Comparison of ENCODE assay signal across 8 mouse cellular contexts in genomic region chr17:86535827-86536656, GRCm38 (mm10). TPM values are rescaled to one million over a fixed set of nuclear protein-coding genes. Genes with fewer than 3 reads are reported as not detected.
A peak's percentile ranks its signal among the peaks of the same experiment; 100 is the strongest.
DNase-seq lines count a peak whose midpoint lies in the region; ATAC-seq lines count a peak whose summit lies in the region.

No protein-coding gene starts in this region.

- peak; percentile 77 for DNase-seq in Muller cell, postnatal 12 days (ENCODE audit: inconsistent ontology term)
- DNase-seq in cerebellum, adult 8-10 months, result peak; percentile 76
- DNase-seq in hindbrain, embryonic 11.5 days (ENCODE audit: low spot score), result peak; percentile 86
- peak; percentile 81 for DNase-seq in layer of hippocampus, adult 9-11 months
- DNase-seq in ovary, postnatal 14 days (ENCODE audit: low spot score), result peak; percentile 77
- DNase-seq in thymus, postnatal 36 days, result peak; percentile 42 to 44

- no peaks in the 10 kb centered on the region for H3K36me3 ChIP-seq in hindbrain, embryonic 11.5 days (ENCODE audit: control insufficient read depth, insufficient read depth, low read length)
- H3K36me3 ChIP-seq in lung, embryonic 16.5 days (ENCODE audit: control insufficient read depth, insufficient read depth, low read length), result no peaks in the 10 kb centered on the region

- no peak overlapping the region for H3K9ac ChIP-seq in hindbrain, embryonic 11.5 days (ENCODE audit: low read depth, low read length)
- peak overlapping the region; percentile 57 for H3K9ac ChIP-seq in lung, embryonic 16.5 days (ENCODE audit: low read length)

- 47% methylated on average over 22 of the region's 22 CpGs for WGBS in hindbrain, embryonic 11.5 days
- 3% methylated on average over 22 of the region's 22 CpGs for WGBS in lung, embryonic 16.5 days

- no peaks in the 10 kb centered on the region for H3K27me3 ChIP-seq in hindbrain, embryonic 11.5 days (ENCODE audit: control insufficient read depth, insufficient read depth, low read length)
- no peaks in the 10 kb centered on the region for H3K27me3 ChIP-seq in lung, embryonic 16.5 days (ENCODE audit: control insufficient read depth, insufficient read depth, low read depth, low read length)

- H3K4me3 ChIP-seq in hindbrain, embryonic 11.5 days (ENCODE audit: low read depth, low read length), result no peak overlapping the region
- H3K4me3 ChIP-seq in lung, embryonic 16.5 days (ENCODE audit: low read length), result peak overlapping the region; percentile 42

- H3K4me1 ChIP-seq in hindbrain, embryonic 11.5 days (replicated peaks; ENCODE audit: control insufficient read depth, insufficient read depth, low read length), result no peaks in the 10 kb centered on the region
- H3K4me1 ChIP-seq in lung, embryonic 16.5 days (replicated peaks; ENCODE audit: control insufficient read depth, insufficient read depth, low read length), result peaks cover 11% of the 10 kb centered on the region

- H3K27ac ChIP-seq in hindbrain, embryonic 11.5 days (ENCODE audit: low read depth, low read length), result no peak overlapping the region
- peak overlapping the region; percentile 72 for H3K27ac ChIP-seq in lung, embryonic 16.5 days (ENCODE audit: low read length)

- H3K4me2 ChIP-seq in hindbrain, embryonic 11.5 days (replicated peaks; ENCODE audit: low read depth, low read length), result 0 out of 2 replicates have a peak overlapping the region, but pooled peaks have one; percentile 8
- peak overlapping the region; percentile 71 for H3K4me2 ChIP-seq in lung, embryonic 16.5 days (ENCODE audit: low read depth, low read length)

- H3K9me3 ChIP-seq in hindbrain, embryonic 11.5 days (ENCODE audit: control insufficient read depth, low read length), result no peaks in the 10 kb centered on the region
- no peaks in the 10 kb centered on the region for H3K9me3 ChIP-seq in lung, embryonic 16.5 days (ENCODE audit: control insufficient read depth, low read length)

- ATAC-seq in frontal cortex, adult (ENCODE audit: low TSS enrichment), result peak; percentile 93
- 0 out of 2 replicates have a peak, but pooled peaks have one; percentile 56 for ATAC-seq in hindbrain, embryonic 11.5 days (ENCODE audit: low FRiP score)
- ATAC-seq in lung, embryonic 16.5 days (ENCODE audit: low read depth), result peak; percentile 76

RNA-seq across cellular contexts. Expression of gene Gm10309, which starts 31.0 kb away (rescaled TPM):
- polyA plus RNA-seq in hindbrain, embryonic 11.5 days (2014; fragmentation: Nextera tagmentation; extraction: Ambion mirVana), result 0.25 TPM in 1 of 2 replicates, not detected in the other
- 0.54 and 0.55 TPM in 2 replicates for polyA plus RNA-seq in lung, embryonic 16.5 days (2015; fragmentation: Nextera tagmentation; extraction: Ambion mirVana)
